Mouse (Mus musculus) forebrain, embryonic 11.5 days (tissue): ENCODE data around the gene Ephb4. TPM values are rescaled to one million over a fixed set of nuclear protein-coding genes. Genes with fewer than 3 reads are reported as not detected.

ENCODE experiments used
- ATAC-seq: fragments of 200-750 bp; cut with Nextera tagmentation; replicated peaks from 2 replicates; pipeline ENCODE4 v1.8.0; 2017; ENCODE audit warnings: moderate TSS enrichment; ENCODE audit not compliant: low FRiP score
- DNase-seq: peaks from one replicate; pipeline ENCODE4 v3.0.0-alpha.2; 2017; ENCODE audit warnings: low spot score
- H3K27ac ChIP-seq: fragments of 300-500 bp; sonication (generic); 2 replicates; pipeline ENCODE4 v1.5.1; 2014; ENCODE audit warnings: low read depth, low read length
- H3K27me3 ChIP-seq: fragments of 300-500 bp; sonication (generic); 2 replicates; pipeline ENCODE4 v1.6.1; 2014; ENCODE audit warnings: mild to moderate bottlenecking, low read length, mixed read lengths; ENCODE audit not compliant: control insufficient read depth, insufficient read depth
- H3K36me3 ChIP-seq: fragments of 300-500 bp; sonication (generic); 2 replicates; pipeline ENCODE4 v1.6.1; 2014; ENCODE audit warnings: mild to moderate bottlenecking, low read length, moderate library complexity, mixed read lengths; ENCODE audit not compliant: control insufficient read depth, insufficient read depth
- H3K4me1 ChIP-seq: fragments of 300-500 bp; sonication (generic); replicated peaks from 2 replicates; pipeline ENCODE4 v1.6.1; 2014; ENCODE audit warnings: low read length, mixed read lengths; ENCODE audit not compliant: control insufficient read depth, insufficient read depth
- H3K4me2 ChIP-seq: fragments of 300-500 bp; sonication (generic); 2 replicates; pipeline ENCODE4 v1.6.1; 2014; ENCODE audit warnings: low read depth, mild to moderate bottlenecking, low read length, moderate library complexity, mixed read lengths; ENCODE audit not compliant: severe bottlenecking
- H3K4me3 ChIP-seq: fragments of 300-500 bp; sonication (generic); 2 replicates; pipeline ENCODE4 v1.5.1; 2014; ENCODE audit warnings: low read depth, low read length
- H3K9ac ChIP-seq: fragments of 300-500 bp; sonication (generic); 2 replicates; pipeline ENCODE4 v1.6.1; 2014; ENCODE audit warnings: low read length
- H3K9me3 ChIP-seq: fragments of 300-500 bp; sonication (generic); 2 replicates; pipeline ENCODE4 v1.6.1; 2016; ENCODE audit warnings: low read length, mixed read lengths; ENCODE audit not compliant: control insufficient read depth
- WGBS: fragments of 180-500 bp; shearing (Covaris S2); extraction: QIAGEN DNeasy Blood & Tissue Kit; methylation state at CpG from one replicate; pipeline ENCODE4 v1.1.7; 2014; 5-methylcytosine and 5-hydroxymethylcytosine counted together
- polyA plus RNA-seq: library from polyadenylated mRNA; unstranded; fragments of >200 nt; fragmentation: Nextera tagmentation; extraction: Ambion mirVana; gene quantifications from 2 replicates; pipeline ENCODE4 v1.2.1, GENCODE M21; 2014

The Ephb4 gene
- polyA plus RNA-seq, 1 experiment from 2014 or later, result 34.6 TPM

DNA sequence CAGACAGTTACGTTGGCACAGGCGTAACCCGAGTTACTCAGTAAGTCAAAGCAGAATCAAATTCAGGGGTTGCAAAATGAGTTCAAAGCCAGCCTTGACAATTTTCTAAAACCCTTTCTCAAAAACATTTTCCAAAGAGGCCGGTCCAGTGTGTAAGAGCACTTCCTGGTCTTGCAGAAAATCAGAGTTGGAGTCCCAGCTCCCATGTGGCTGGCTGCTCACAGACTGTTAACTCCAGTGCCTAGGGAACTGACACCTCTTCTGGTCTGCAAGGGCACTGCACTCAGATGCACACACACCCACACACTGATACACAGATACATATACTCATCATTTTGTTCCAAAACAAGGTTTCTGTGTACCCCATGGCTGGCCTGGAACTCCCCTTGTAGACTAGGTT lies 41.6 kb upstream of the Ephb4 start:
- H3K9me3 ChIP-seq, result no peaks in the 10 kb centered on the region
- peaks cover 17% of the 10 kb centered on the region for H3K36me3 ChIP-seq
- H3K4me3 ChIP-seq, result peak overlapping the region; percentile 93
- no peaks in the 10 kb centered on the region for H3K27me3 ChIP-seq
- peak overlapping the region; percentile 70; the same call in 1 of the 2 replicates for H3K9ac ChIP-seq
- H3K4me2 ChIP-seq, result peak overlapping the region; percentile 78; the same call in 1 of the 2 replicates
- H3K4me1 ChIP-seq, result peaks cover 15% of the 10 kb centered on the region
- DNase-seq (no peak), ATAC-seq (no peak)
- no peak overlapping the region; the same call in 1 of the 2 replicates for H3K27ac ChIP-seq
- WGBS, result 96% methylated on average over 4 of the region's 4 CpGs

- peak overlapping the region; percentile 79 for H3K27ac ChIP-seq
- peaks cover 14% of the 10 kb centered on the region for H3K36me3 ChIP-seq
- peak overlapping the region; percentile 87 for H3K9ac ChIP-seq
- H3K4me1 ChIP-seq, result peaks cover 19% of the 10 kb centered on the region
- H3K4me2 ChIP-seq, result peak overlapping the region; percentile 89
- peak; percentile 69 for ATAC-seq
- DNase-seq, result no peak
- no peaks in the 10 kb centered on the region for H3K9me3 ChIP-seq
- peak overlapping the region; percentile 63 for H3K4me3 ChIP-seq
- WGBS, result 2% methylated on average over 22 of the region's 22 CpGs
- H3K27me3 ChIP-seq, result no peaks in the 10 kb centered on the region
These were observed 36.3 kb upstream of the Ephb4 start for GRCm38 (mm10) chr5:137313466-137314192.

DNA sequence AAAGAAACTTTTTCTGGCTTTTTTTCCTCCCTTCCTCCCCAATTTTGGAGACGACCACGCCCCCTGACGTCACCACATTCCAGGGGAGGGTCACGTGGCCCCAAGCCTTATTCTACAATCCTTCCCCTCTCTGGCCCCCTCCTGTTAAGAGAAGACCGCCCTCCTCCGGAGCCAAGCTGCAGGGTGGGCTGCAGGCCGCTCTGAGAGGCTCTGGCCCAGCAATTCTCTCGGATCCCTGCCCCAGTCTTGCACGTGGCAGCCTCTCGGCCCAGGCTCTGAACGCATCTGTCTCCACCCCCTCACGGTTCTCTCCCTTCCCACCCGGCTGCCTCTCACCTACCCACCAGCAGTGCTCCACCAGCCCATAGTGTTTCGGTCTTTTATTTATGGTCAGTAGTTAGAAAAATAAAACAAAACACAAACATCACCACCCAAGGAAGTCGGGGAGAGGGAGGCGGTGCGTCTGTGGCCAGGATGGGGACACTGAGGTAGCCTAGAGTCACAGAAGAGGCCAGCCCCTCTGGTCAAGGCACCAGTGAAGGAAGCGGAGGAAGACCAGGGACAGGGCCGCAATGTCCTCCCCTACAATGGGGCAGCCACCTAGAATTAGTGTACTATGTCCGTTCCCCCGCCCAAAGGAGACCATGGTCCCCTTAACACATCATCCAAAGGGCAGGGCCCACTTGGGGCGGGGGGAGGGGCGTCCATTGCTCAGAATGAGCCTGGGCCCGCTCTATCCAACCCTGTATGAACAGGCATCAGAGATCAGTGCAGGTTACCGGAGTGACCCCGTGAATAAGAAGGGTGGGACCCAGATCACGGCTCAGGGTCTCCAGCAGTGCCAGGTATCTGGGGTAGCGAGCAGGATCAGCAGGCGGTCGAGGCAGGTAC lies 35.5 kb upstream of the Ephb4 start, which contains the start of gene Trip6:
Trip6 (minus strand) TSS at position 212 of the 891 bp plus-strand sequence.
- H3K27ac ChIP-seq, result peak within 1 kb of the TSS; percentile 82
- H3K36me3 ChIP-seq, result peaks cover 6% of the 10 kb centered on the region; the same call in 1 of the 2 replicates
- WGBS, result 9% methylated on average over 30 of the region's 30 CpGs
- ATAC-seq (peak; percentile 92), DNase-seq (peak; percentile 95)
- H3K4me2 ChIP-seq, result peak within 1 kb of the TSS; percentile 89
- peak within 1 kb of the TSS; percentile 63 for H3K4me3 ChIP-seq
- H3K27me3 ChIP-seq, result no peaks in the 10 kb centered on the region
- H3K4me1 ChIP-seq, result peaks cover 19% of the 10 kb centered on the region
- H3K9me3 ChIP-seq, result no peaks in the 10 kb centered on the region
- peak within 1 kb of the TSS; percentile 87 for H3K9ac ChIP-seq

GRCm38 (mm10) chr5:137315084-137315903 lies 34.6 kb upstream of the Ephb4 start:
- peak; percentile 67 for DNase-seq
- Histone ChIP-seq H3K9ac (peak overlapping the region; percentile 87; the same call in 1 of the 2 replicates), H3K9me3 (no peaks in the 10 kb centered on the region), H3K36me3 (no peaks in the 10 kb centered on the region; the same call in 1 of the 2 replicates), H3K27me3 (no peaks in the 10 kb centered on the region), H3K4me2 (0 out of 2 replicates have a peak overlapping the region, but pooled peaks have one; percentile 89), H3K4me1 (peaks cover 19% of the 10 kb centered on the region), H3K27ac (no peak overlapping the region), H3K4me3 (no peak overlapping the region)
- ATAC-seq, result peak; percentile 4; the same call in 1 of the 2 replicates
- WGBS, result 42% methylated on average over 30 of the region's 30 CpGs

- no peak for ATAC-seq
- H3K4me3 ChIP-seq, result no peak overlapping the region
- DNase-seq, result no peak
- H3K9me3 ChIP-seq, result no peaks in the 10 kb centered on the region
- H3K4me1 ChIP-seq, result peaks cover 19% of the 10 kb centered on the region
- H3K4me2 ChIP-seq, result no peak overlapping the region
- no peaks in the 10 kb centered on the region for H3K27me3 ChIP-seq
- peaks cover 2% of the 10 kb centered on the region; the same call in 1 of the 2 replicates for H3K36me3 ChIP-seq
- H3K27ac ChIP-seq, result no peak overlapping the region
- no peak overlapping the region for H3K9ac ChIP-seq
- WGBS, result 93% methylated on average over 8 of the region's 8 CpGs
These were observed 32.5 kb upstream of the Ephb4 start for GRCm38 (mm10) chr5:137317361-137317760.

DNA sequence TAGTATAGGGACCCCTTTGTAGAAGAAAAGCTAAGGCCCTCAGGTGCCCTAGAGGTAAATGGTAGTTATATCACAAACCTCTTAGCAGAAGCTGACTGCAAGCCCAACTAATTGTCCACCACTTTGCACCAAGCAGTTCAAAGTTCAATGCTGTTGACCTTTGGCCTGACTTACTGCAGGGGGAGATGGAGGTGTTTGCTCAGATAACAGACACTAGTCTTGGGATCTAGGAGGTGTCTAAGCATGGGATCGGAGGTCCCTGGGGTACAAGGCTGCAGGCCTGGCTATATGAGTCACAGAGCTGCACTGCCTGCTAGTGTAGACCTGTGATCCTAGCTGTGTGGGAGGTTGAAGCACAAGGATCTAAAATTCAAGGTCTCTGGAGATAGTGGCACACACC lies 31.3 kb upstream of the Ephb4 start:
- Histone ChIP-seq H3K27ac (no peak overlapping the region), H3K9me3 (no peaks in the 10 kb centered on the region), H3K9ac (no peak overlapping the region), H3K4me3 (no peak overlapping the region), H3K27me3 (no peaks in the 10 kb centered on the region), H3K36me3 (peaks cover 2% of the 10 kb centered on the region; the same call in 1 of the 2 replicates), H3K4me2 (no peak overlapping the region), H3K4me1 (peaks cover 10% of the 10 kb centered on the region)
- 77% methylated on average over 1 of the region's 1 CpGs for WGBS
- ATAC-seq (no peak), DNase-seq (no peak)

GRCm38 (mm10) chr5:137320996-137321395 lies 28.9 kb upstream of the Ephb4 start:
- Histone ChIP-seq H3K27ac (no peak overlapping the region), H3K4me2 (no peak overlapping the region), H3K4me1 (no peaks in the 10 kb centered on the region), H3K9me3 (no peaks in the 10 kb centered on the region), H3K9ac (no peak overlapping the region), H3K27me3 (no peaks in the 10 kb centered on the region), H3K4me3 (no peak overlapping the region), H3K36me3 (peaks cover 2% of the 10 kb centered on the region; the same call in 1 of the 2 replicates)
- ATAC-seq (no peak), DNase-seq (no peak)
- WGBS, result 96% methylated on average over 3 of the region's 3 CpGs

DNA sequence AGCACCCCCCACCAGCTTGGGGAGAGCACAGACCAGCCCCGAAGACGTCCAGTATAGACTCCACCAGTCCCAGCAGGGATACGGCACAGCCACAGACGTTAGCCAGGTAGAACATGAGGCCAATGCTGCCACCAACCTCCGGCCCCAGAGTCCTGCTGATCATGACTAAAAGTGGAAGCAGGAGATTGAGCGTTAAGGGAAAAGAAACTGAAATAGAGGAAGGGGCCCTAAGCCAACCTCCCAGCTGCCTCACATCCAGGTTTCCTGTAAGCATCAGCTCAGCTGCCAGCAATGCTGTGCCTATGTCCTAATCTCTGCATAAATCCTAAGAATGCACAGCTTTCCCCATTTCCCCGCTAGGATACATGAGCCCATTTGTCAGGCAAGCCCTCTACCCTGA lies 19.0 kb upstream of the Ephb4 start:
- 86% methylated on average over 7 of the region's 7 CpGs for WGBS

More for the DNA sequence above, 19.0 kb upstream of the Ephb4 start:
- H3K4me2 ChIP-seq, result no peak overlapping the region
- H3K4me3 ChIP-seq, result no peak overlapping the region
- ATAC-seq (no peak), DNase-seq (no peak)
- 0 out of 2 replicates have a peak, but pooled peaks cover 2% of the 10 kb centered on the region for H3K4me1 ChIP-seq
- H3K9ac ChIP-seq, result no peak overlapping the region
- H3K27me3 ChIP-seq, result no peaks in the 10 kb centered on the region
- H3K27ac ChIP-seq, result no peak overlapping the region
- H3K36me3 ChIP-seq, result no peaks in the 10 kb centered on the region
- H3K9me3 ChIP-seq, result no peaks in the 10 kb centered on the region
